Mouse (Mus musculus) mature B cell (primary cell): ENCODE results near the gene Borcs5.

Source experiments
- in situ Hi-C: fragments of 300-500 bp; cut with MboI; formaldehyde crosslinking; loops from 2 replicates; pipeline ENCODE4 v1.14.3; 2019

The Borcs5 gene

DNA sequence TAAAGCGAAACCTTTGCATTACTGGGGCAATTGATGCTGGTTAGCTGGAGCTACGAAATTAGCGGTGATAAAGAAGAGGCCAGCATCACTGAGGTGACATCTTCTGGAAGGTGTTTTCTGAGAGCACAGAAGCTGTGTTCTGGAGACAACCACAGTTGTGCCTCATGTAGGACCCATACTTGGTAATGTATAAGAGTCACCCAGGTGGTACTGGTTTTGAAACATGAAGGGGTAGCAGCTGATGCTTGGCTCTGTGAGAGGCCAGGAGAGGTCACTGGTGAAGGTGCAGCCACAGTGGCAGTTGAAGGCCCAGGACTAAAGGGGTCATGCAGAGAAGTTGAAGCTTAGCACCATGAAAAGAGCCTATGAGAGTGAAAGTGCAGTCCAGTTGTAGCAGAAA is at the start of gene Borcs5:
TSS of gene Borcs5 (plus strand) at position 301 of the 400 bp plus-strand sequence.
- in situ Hi-C loops = no loop called here

- in situ Hi-C loops = no loop called here
Measured at GRCm38 (mm10) chr6:134591614-134592013, 47.7 kb upstream of the Borcs5 start.

- in situ Hi-C loops = no loop called here
Measured at GRCm38 (mm10) chr6:134594569-134595442, 44.5 kb upstream of the Borcs5 start.

GRCm38 (mm10) chr6:134597651-134598229 is 41.6 kb upstream of the Borcs5 start:
- in situ Hi-C loops = no loop called here

- in situ Hi-C loops = no loop called here
Measured at GRCm38 (mm10) chr6:134599239-134599638, 40.1 kb upstream of the Borcs5 start.

GRCm38 (mm10) chr6:134601130-134601529 is 38.2 kb upstream of the Borcs5 start:
- in situ Hi-C loops = no loop called here

GRCm38 (mm10) chr6:134601766-134602165 is 37.5 kb upstream of the Borcs5 start:
- in situ Hi-C loops = no loop called here

GRCm38 (mm10) chr6:134602371-134603003 is 36.8 kb upstream of the Borcs5 start:
- in situ Hi-C loops = no loop called here

- in situ Hi-C loops = no loop called here
Measured at GRCm38 (mm10) chr6:134605196-134605595, 34.1 kb upstream of the Borcs5 start.

GRCm38 (mm10) chr6:134606540-134606939 is 32.8 kb upstream of the Borcs5 start:
- in situ Hi-C loops = no loop called here

GRCm38 (mm10) chr6:134606949-134607746 is 32.2 kb upstream of the Borcs5 start:
- in situ Hi-C loops = no loop called here

- in situ Hi-C loops = no loop called here
Measured at GRCm38 (mm10) chr6:134610380-134610779, 28.9 kb upstream of the Borcs5 start.

DNA sequence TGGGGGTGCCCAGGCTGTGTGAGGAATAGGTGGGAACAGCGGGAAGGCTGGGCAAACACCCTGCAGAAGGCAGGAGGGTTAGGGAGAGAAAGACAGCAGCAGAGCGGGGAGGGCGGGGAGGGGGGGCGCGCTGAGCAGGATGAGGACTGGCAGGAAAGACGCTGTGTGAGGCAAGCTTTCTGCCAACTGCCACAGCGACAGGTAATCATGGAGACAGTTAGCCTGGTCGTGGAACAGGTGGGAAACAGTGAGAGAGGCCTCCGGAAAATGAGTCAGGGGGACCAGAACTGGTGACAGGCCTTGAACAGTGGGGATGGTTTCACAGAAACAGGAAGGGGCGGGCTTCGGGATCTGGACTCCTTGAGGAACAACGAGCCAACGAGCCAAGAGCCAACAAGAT is 27.4 kb upstream of the Borcs5 start:
- in situ Hi-C loops = no loop called here

- in situ Hi-C loops = no loop called here
Measured at GRCm38 (mm10) chr6:134614322-134614721, 25.0 kb upstream of the Borcs5 start.

- in situ Hi-C loops = no loop called here
Measured at GRCm38 (mm10) chr6:134614723-134615648, 24.3 kb upstream of the Borcs5 start.

- in situ Hi-C loops = no loop called here
Measured at GRCm38 (mm10) chr6:134617589-134617988, 21.7 kb upstream of the Borcs5 start.

DNA sequence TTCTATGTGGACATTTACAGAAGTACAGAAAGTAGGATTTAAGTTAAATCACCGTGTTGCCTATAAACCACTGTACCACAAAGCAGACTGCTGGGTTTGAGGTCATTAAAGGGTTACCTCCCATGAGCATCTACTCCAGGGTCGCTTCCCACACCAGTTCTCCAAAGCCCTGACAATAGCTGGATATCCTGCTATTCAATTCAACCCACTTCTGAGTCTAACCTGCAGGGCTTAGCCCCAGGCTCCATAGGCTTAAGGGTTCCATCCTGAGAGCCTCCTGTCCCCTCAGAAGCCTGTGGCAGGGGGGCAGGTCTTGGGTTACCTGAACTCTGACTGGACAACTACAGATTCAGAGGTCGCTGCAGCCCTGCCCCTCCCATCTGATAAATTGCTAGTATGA is 19.2 kb upstream of the Borcs5 start:
- in situ Hi-C loops = no loop called here

DNA sequence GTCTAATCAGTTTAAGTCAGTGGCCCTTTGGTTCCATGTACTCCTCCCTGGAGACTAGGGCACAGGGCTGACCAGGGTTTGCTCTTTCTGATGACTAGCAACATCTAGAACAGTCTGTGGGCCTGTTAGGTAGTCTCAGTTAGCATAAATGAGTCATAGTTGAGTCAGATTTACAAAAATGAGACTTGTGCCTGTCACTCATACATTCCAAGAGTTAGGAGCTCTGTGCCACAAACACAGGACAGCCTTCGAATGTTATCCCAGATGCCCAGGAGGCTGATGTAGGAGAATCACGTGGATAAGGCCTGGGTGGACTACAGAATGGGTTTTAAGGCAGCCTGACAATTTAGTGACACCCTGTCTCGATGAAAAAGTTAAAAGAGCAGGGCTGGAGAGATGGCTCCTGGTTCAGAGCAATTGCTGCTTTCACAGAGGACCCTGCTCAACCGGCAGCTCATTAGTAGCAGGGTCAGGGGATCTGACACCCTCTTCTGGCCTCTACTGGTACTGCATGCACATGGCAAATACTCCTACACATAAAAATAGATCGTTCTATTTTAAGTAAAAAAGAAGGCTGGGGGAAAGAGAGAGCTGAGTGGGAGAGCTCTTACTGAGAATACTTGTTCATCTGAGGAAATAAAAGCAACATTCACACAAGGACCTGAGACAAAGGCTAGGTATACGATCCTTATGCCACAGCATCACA is 18.3 kb upstream of the Borcs5 start:
- in situ Hi-C loops = no loop called here

DNA sequence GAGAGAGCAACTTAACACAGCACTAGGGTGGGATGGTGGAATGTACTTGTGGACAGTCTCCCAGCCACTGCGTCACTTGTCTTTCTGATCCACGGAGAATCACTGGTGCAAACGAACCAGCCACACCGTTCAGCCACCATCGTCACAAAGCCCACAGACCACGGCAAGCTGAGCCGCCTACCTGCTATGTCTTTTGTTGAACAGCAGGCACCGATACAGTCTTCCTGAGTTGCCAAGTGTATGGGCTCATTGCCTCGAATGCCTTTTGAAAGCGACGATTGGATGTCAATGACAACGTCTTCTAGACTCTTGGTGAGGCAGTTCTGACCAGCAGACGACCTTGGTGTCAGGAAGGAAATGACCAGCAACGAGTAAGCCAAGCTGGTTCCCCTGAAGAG is 17.8 kb upstream of the Borcs5 start:
- in situ Hi-C loops = no loop called here

- in situ Hi-C loops = no loop called here
Measured at GRCm38 (mm10) chr6:134625431-134625830, 13.9 kb upstream of the Borcs5 start.
